18 mouse cellular contexts compared by ENCODE assay signal in genomic region chr11:79502917-79503316, GRCm38 (mm10). TPM values are rescaled to one million over a fixed set of nuclear protein-coding genes. Genes with fewer than 3 reads are reported as not detected.
DNase-seq lines count a peak whose midpoint lies in the region; ATAC-seq and TF ChIP-seq lines count a peak whose summit lies in the region.
"Had no signal": no experiment of that assay in that cellular context is flagged by ENCODE, and none has a peak within 500 bp of the region (broad histone marks: within the 10 kb centered on the region; RNA-seq: fewer than 3 reads in every experiment).

No protein-coding gene starts in this region.

- H3K36me3 ChIP-seq in hindbrain, embryonic 12.5 days: no peaks in the 10 kb centered on the region
- no peaks in the 10 kb centered on the region for H3K36me3 ChIP-seq in hindbrain, embryonic 11.5 days (ENCODE audit: control insufficient read depth, insufficient read depth, low read length)
- no peaks in the 10 kb centered on the region for H3K36me3 ChIP-seq in forebrain, postnatal 0 days (ENCODE audit: insufficient read depth)
- H3K36me3 ChIP-seq in midbrain, embryonic 15.5 days (replicated peaks): no peaks in the 10 kb centered on the region
- H3K36me3 ChIP-seq: limb, embryonic 15.5 days; stomach, embryonic 15.5 days had no signal

- peak overlapping the region; percentile 35; the same call in 1 of the 2 replicates for H3K27ac ChIP-seq in hindbrain, embryonic 12.5 days
- no peak overlapping the region for H3K27ac ChIP-seq in hindbrain, embryonic 11.5 days (ENCODE audit: low read depth, low read length)
- H3K27ac ChIP-seq in forebrain, postnatal 0 days (ENCODE audit: low read depth, low read length): no peak overlapping the region; the same call in 1 of the 2 replicates
- H3K27ac ChIP-seq in midbrain, embryonic 15.5 days: peak overlapping the region; percentile 42
- H3K27ac ChIP-seq: limb, embryonic 15.5 days; stomach, embryonic 15.5 days had no signal

- intact Hi-C loops in heart, postnatal 14 days (cut with DNase I): no loop called here

- H3K4me2 ChIP-seq in hindbrain, embryonic 12.5 days (replicated peaks): no peak overlapping the region
- H3K4me2 ChIP-seq in hindbrain, embryonic 11.5 days (replicated peaks; ENCODE audit: low read depth, low read length): no peak overlapping the region
- H3K4me2 ChIP-seq in forebrain, postnatal 0 days (ENCODE audit: low read depth): peak overlapping the region; percentile 26
- H3K4me2 ChIP-seq in midbrain, embryonic 15.5 days: peak overlapping the region; percentile 26; the same call in 1 of the 2 replicates
- H3K4me2 ChIP-seq: limb, embryonic 15.5 days; stomach, embryonic 15.5 days had no signal

- no peak overlapping the region for H3K9ac ChIP-seq in hindbrain, embryonic 12.5 days
- no peak overlapping the region for H3K9ac ChIP-seq in hindbrain, embryonic 11.5 days (ENCODE audit: low read depth, low read length)
- H3K9ac ChIP-seq in forebrain, postnatal 0 days: peak overlapping the region; percentile 34; the same call in 1 of the 2 replicates
- no peak overlapping the region for H3K9ac ChIP-seq in midbrain, embryonic 15.5 days
- H3K9ac ChIP-seq: limb, embryonic 15.5 days; stomach, embryonic 15.5 days had no signal

- DNase-seq in hindbrain, embryonic 11.5 days (ENCODE audit: low spot score): no peak
- DNase-seq in brain, adult 2 months (ENCODE audit: low read depth, low spot score): peak; percentile 84
- no peak for DNase-seq in forebrain, postnatal 0 days
- no peak for DNase-seq in heart, postnatal 14 days
- DNase-seq in c-Kit-positive CD71-positive TER-119-positive erythroid progenitor cells, embryonic 14.5 days (ENCODE audit: low spot score): no peak
- DNase-seq: adrenal gland, postnatal 36 days; cerebellum, adult 11 months; heart, postnatal 36 days; kidney, adult 11 months; kidney, postnatal 14 days; lung, adult 18-20 months; thymus, postnatal 4 days had no signal

- no peaks in the 10 kb centered on the region for H3K27me3 ChIP-seq in hindbrain, embryonic 12.5 days
- H3K27me3 ChIP-seq in hindbrain, embryonic 11.5 days (ENCODE audit: control insufficient read depth, insufficient read depth, low read length): no peaks in the 10 kb centered on the region
- H3K27me3 ChIP-seq in forebrain, postnatal 0 days (ENCODE audit: insufficient read depth, low read length): no peaks in the 10 kb centered on the region
- H3K27me3 ChIP-seq in midbrain, embryonic 15.5 days (replicated peaks): no peaks in the 10 kb centered on the region
- H3K27me3 ChIP-seq: limb, embryonic 15.5 days; stomach, embryonic 15.5 days had no signal

- peaks cover 13% of the 10 kb centered on the region for H3K4me1 ChIP-seq in hindbrain, embryonic 12.5 days
- H3K4me1 ChIP-seq in hindbrain, embryonic 11.5 days (replicated peaks; ENCODE audit: control insufficient read depth, insufficient read depth, low read length): no peaks in the 10 kb centered on the region
- H3K4me1 ChIP-seq in forebrain, postnatal 0 days (ENCODE audit: insufficient read depth): peaks cover 3% of the 10 kb centered on the region; the same call in 1 of the 2 replicates
- peaks cover 11% of the 10 kb centered on the region for H3K4me1 ChIP-seq in midbrain, embryonic 15.5 days
- H3K4me1 ChIP-seq: limb, embryonic 15.5 days; stomach, embryonic 15.5 days had no signal

- no peak for TF ChIP-seq CTCF in forebrain, postnatal 0 days (IDR thresholded peaks at IDR 0.05; ENCODE audit: low read depth)

- H3K4me3 ChIP-seq in hindbrain, embryonic 12.5 days: no peak overlapping the region
- no peak overlapping the region for H3K4me3 ChIP-seq in hindbrain, embryonic 11.5 days (ENCODE audit: low read depth, low read length)
- peak overlapping the region; percentile 3 for H3K4me3 ChIP-seq in forebrain, postnatal 0 days (ENCODE audit: low read depth, low read length)
- no peak overlapping the region for H3K4me3 ChIP-seq in midbrain, embryonic 15.5 days
- H3K4me3 ChIP-seq: limb, embryonic 15.5 days; stomach, embryonic 15.5 days had no signal

- H3K9me3 ChIP-seq in hindbrain, embryonic 12.5 days (replicated peaks): no peaks in the 10 kb centered on the region
- no peaks in the 10 kb centered on the region for H3K9me3 ChIP-seq in hindbrain, embryonic 11.5 days (ENCODE audit: control insufficient read depth, low read length)
- no peaks in the 10 kb centered on the region for H3K9me3 ChIP-seq in forebrain, postnatal 0 days (ENCODE audit: low read length)
- no peaks in the 10 kb centered on the region for H3K9me3 ChIP-seq in midbrain, embryonic 15.5 days
- H3K9me3 ChIP-seq: limb, embryonic 15.5 days; stomach, embryonic 15.5 days had no signal

- ATAC-seq in hindbrain, embryonic 12.5 days (ENCODE audit: low FRiP score): no peak
- ATAC-seq in hindbrain, embryonic 11.5 days (ENCODE audit: low FRiP score): no peak
- ATAC-seq in forebrain, postnatal 0 days: no peak
- no peak for ATAC-seq in midbrain, embryonic 15.5 days (replicated peaks)

- WGBS in hindbrain, embryonic 12.5 days: 39% methylated on average over 2 of the region's 2 CpGs
- WGBS in hindbrain, embryonic 11.5 days: 38% methylated on average over 2 of the region's 2 CpGs
- 13% methylated on average over 2 of the region's 2 CpGs for WGBS in forebrain, postnatal 0 days
- WGBS in midbrain, embryonic 15.5 days: 8% methylated on average over 2 of the region's 2 CpGs

RNA-seq across cellular contexts. Expression of gene Omg, which starts 1.0 kb away (rescaled TPM):
- 1.1 and 1.4 TPM in 2 replicates for polyA plus RNA-seq in hindbrain, embryonic 12.5 days (2016; fragmentation: Nextera tagmentation; extraction: Ambion mirVana)
- 0.32 and 0.73 TPM in 2 replicates for polyA plus RNA-seq in hindbrain, embryonic 11.5 days (2014; fragmentation: Nextera tagmentation; extraction: Ambion mirVana)
- 13.8 and 16.5 TPM in 2 replicates for total RNA-seq in forebrain, postnatal 0 days (2014; rRNA removed)
- 18.2 and 21.6 TPM in 2 replicates for polyA plus RNA-seq in forebrain, postnatal 0 days (2015; fragmentation: Nextera tagmentation; extraction: Ambion mirVana)
- polyA plus RNA-seq in midbrain, embryonic 15.5 days (2015; fragmentation: Nextera tagmentation; extraction: Ambion mirVana): 5.3 and 5.4 TPM in 2 replicates
- total RNA-seq in heart, postnatal 14 days (2021): not detected
- total RNA-seq: gastrocnemius, adult 18-20 months; heart, postnatal 36 days had no signal

RNA-seq across cellular contexts. Expression of gene Evi2b, which starts 20.6 kb away (rescaled TPM):
- 0.18 and 0.63 TPM in 2 replicates for polyA plus RNA-seq in hindbrain, embryonic 12.5 days (2016; fragmentation: Nextera tagmentation; extraction: Ambion mirVana)
- polyA plus RNA-seq in hindbrain, embryonic 11.5 days (2014; fragmentation: Nextera tagmentation; extraction: Ambion mirVana): 0.20 and 1.1 TPM in 2 replicates
- total RNA-seq in forebrain, postnatal 0 days (2014; rRNA removed): 0.23 and 0.24 TPM in 2 replicates
- 0.38 and 0.40 TPM in 2 replicates for polyA plus RNA-seq in forebrain, postnatal 0 days (2015; fragmentation: Nextera tagmentation; extraction: Ambion mirVana)
- 0.14 TPM in 1 of 2 replicates, not detected in the other for polyA plus RNA-seq in midbrain, embryonic 15.5 days (2015; fragmentation: Nextera tagmentation; extraction: Ambion mirVana)
- total RNA-seq in heart, postnatal 14 days (2021): 1 to 10 TPM; 1.1 to 1.2 TPM
- total RNA-seq: ES-E14 had no signal

RNA-seq across cellular contexts. Expression of gene Evi2, which starts 27.5 kb away (rescaled TPM):
- polyA plus RNA-seq in hindbrain, embryonic 12.5 days (2016; fragmentation: Nextera tagmentation; extraction: Ambion mirVana): 1.2 TPM in 2 replicates
- polyA plus RNA-seq in hindbrain, embryonic 11.5 days (2014; fragmentation: Nextera tagmentation; extraction: Ambion mirVana): 0.74 and 2.1 TPM in 2 replicates
- total RNA-seq in forebrain, postnatal 0 days (2014; rRNA removed): not detected in 2 replicates
- polyA plus RNA-seq in forebrain, postnatal 0 days (2015; fragmentation: Nextera tagmentation; extraction: Ambion mirVana): 0.05 TPM in 1 of 2 replicates, not detected in the other
- polyA plus RNA-seq in midbrain, embryonic 15.5 days (2015; fragmentation: Nextera tagmentation; extraction: Ambion mirVana): 0.43 and 0.74 TPM in 2 replicates
- total RNA-seq in heart, postnatal 14 days (2021): under 1 TPM in 1 of 2 experiments, not detected in 1; 0.15 TPM
- total RNA-seq: gastrocnemius, adult 18-20 months had no signal

RNA-seq across cellular contexts. Expression of gene Evi2a, which starts 27.5 kb away (rescaled TPM):
- 3.1 and 4.6 TPM in 2 replicates for polyA plus RNA-seq in hindbrain, embryonic 12.5 days (2016; fragmentation: Nextera tagmentation; extraction: Ambion mirVana)
- 2.2 and 3.1 TPM in 2 replicates for polyA plus RNA-seq in hindbrain, embryonic 11.5 days (2014; fragmentation: Nextera tagmentation; extraction: Ambion mirVana)
- 2.5 and 2.8 TPM in 2 replicates for total RNA-seq in forebrain, postnatal 0 days (2014; rRNA removed)
- polyA plus RNA-seq in forebrain, postnatal 0 days (2015; fragmentation: Nextera tagmentation; extraction: Ambion mirVana): 2.5 and 4.6 TPM in 2 replicates
- polyA plus RNA-seq in midbrain, embryonic 15.5 days (2015; fragmentation: Nextera tagmentation; extraction: Ambion mirVana): 2.9 and 3.3 TPM in 2 replicates
- 1 to 10 TPM; 1.1 to 2.1 TPM for total RNA-seq in heart, postnatal 14 days (2021)

Comparison
In these comparisons a context has a peak if more than half of its experiments do, and no peak if none do; other contexts are left out.
1. H3K27ac ChIP-seq: peak in hindbrain, embryonic 12.5 days (single experiment) and midbrain, embryonic 15.5 days (single experiment); none in hindbrain, embryonic 11.5 days (single experiment) and forebrain, postnatal 0 days (single experiment).
2. H3K4me2 ChIP-seq: peak in forebrain, postnatal 0 days (single experiment) and midbrain, embryonic 15.5 days (single experiment); none in hindbrain, embryonic 12.5 days (single experiment) and hindbrain, embryonic 11.5 days (single experiment).